Mouse (Mus musculus): ENCODE results near the gene Slfn14. TPM values are rescaled to one million over a fixed set of nuclear protein-coding genes. Genes with fewer than 3 reads are reported as not detected.
"Not testable (repeated sequence)": the region's sequence is repeated elsewhere in the genome, so short reads cannot be mapped to it uniquely, and the experiment has no call there.

The Slfn14 gene
- polyA plus RNA-seq, 1 experiment from 2014 or later = 0.05 TPM

GRCm38 (mm10) chr11:83239811-83240210, 46.7 kb downstream of the Slfn14 start:
- Histone ChIP-seq H3K9ac (no peak overlapping the region), H3K4me1 (no peaks in the 10 kb centered on the region), H3K27ac (replicated peaks) (no peak overlapping the region), H3K4me2 (replicated peaks) (no peak overlapping the region), H3K9me3 (replicated peaks) (no peaks in the 10 kb centered on the region), H3K4me3 (replicated peaks) (no peak overlapping the region), H3K27me3 (no peaks in the 10 kb centered on the region), H3K36me3 (no peaks in the 10 kb centered on the region)
- 22% methylated on average over 2 of the region's 2 CpGs for WGBS
- no peak for ATAC-seq (ENCODE audit: insufficient number of reproducible peaks, low FRiP score, low TSS enrichment, low read depth)

GRCm38 (mm10) chr11:83238389-83238788, 48.1 kb downstream of the Slfn14 start:
- no peak overlapping the region for H3K9ac ChIP-seq
- WGBS = 82% methylated on average over 2 of the region's 2 CpGs
- no peak overlapping the region for H3K4me2 ChIP-seq (replicated peaks)

GRCm38 (mm10) chr11:83237390-83237789, 49.1 kb downstream of the Slfn14 start:
- not testable (repeated sequence) for H3K4me3 ChIP-seq (replicated peaks); ATAC-seq (ENCODE audit: insufficient number of reproducible peaks, low FRiP score, low TSS enrichment, low read depth); H3K36me3 ChIP-seq; H3K27ac ChIP-seq (replicated peaks); H3K4me1 ChIP-seq; H3K9me3 ChIP-seq (replicated peaks); H3K27me3 ChIP-seq; H3K9ac ChIP-seq; H3K4me2 ChIP-seq (replicated peaks)
- WGBS = 81% methylated on average over 9 of the region's 9 CpGs

More at GRCm38 (mm10) chr11:83238389-83238788, 48.1 kb downstream of the Slfn14 start:
- Histone ChIP-seq H3K4me3 (replicated peaks) (no peak overlapping the region), H3K36me3 (no peaks in the 10 kb centered on the region), H3K27me3 (no peaks in the 10 kb centered on the region), H3K4me1 (no peaks in the 10 kb centered on the region), H3K27ac (replicated peaks) (no peak overlapping the region), H3K9me3 (replicated peaks) (no peaks in the 10 kb centered on the region)
- no peak for ATAC-seq (ENCODE audit: insufficient number of reproducible peaks, low FRiP score, low TSS enrichment, low read depth)

- H3K9ac ChIP-seq; H3K9me3 ChIP-seq (replicated peaks); H3K4me1 ChIP-seq; H3K27me3 ChIP-seq; H3K27ac ChIP-seq (replicated peaks); H3K4me2 ChIP-seq (replicated peaks); ATAC-seq (ENCODE audit: insufficient number of reproducible peaks, low FRiP score, low TSS enrichment, low read depth); H3K36me3 ChIP-seq; H3K4me3 ChIP-seq (replicated peaks): not testable (repeated sequence)
- 33% methylated on average over 5 of the region's 5 CpGs for WGBS
These were observed 52.9 kb downstream of the Slfn14 start for GRCm38 (mm10) chr11:83233621-83234020.

DNA sequence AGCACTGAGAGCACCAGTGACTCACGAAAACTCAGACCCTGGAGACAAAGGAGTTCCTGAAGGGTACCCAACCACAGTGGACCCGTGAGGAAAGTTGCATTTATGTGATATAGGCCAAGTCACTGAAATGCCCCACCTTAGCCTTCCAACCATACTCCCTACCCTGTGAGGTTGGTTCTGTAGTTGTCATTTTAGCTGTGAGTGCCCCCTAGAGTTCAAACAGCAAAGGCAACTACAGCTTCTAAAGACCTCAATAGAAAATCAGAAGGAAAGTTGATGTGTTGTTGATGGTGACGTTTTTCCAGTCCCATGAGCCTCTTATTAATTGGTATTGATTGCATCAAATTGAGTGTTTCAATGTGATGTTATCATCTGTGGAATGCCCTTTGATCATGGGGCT, 55.6 kb downstream of the Slfn14 start:
- H3K27me3 ChIP-seq = no peaks in the 10 kb centered on the region
- 61% methylated on average over 3 of the region's 3 CpGs for WGBS
- no peak for ATAC-seq (ENCODE audit: insufficient number of reproducible peaks, low FRiP score, low TSS enrichment, low read depth)
- no peak overlapping the region for H3K4me2 ChIP-seq (replicated peaks)
- no peaks in the 10 kb centered on the region for H3K4me1 ChIP-seq
- H3K9ac ChIP-seq = no peak overlapping the region
- no peaks in the 10 kb centered on the region for H3K9me3 ChIP-seq (replicated peaks)
- H3K36me3 ChIP-seq = no peaks in the 10 kb centered on the region
- no peak overlapping the region for H3K4me3 ChIP-seq (replicated peaks)
- no peak overlapping the region for H3K27ac ChIP-seq (replicated peaks)

GRCm38 (mm10) chr11:83227926-83228723, 58.4 kb downstream of the Slfn14 start:
- no peaks in the 10 kb centered on the region for H3K4me1 ChIP-seq
- H3K9ac ChIP-seq = no peak overlapping the region
- H3K27me3 ChIP-seq = no peaks in the 10 kb centered on the region
- WGBS = 76% methylated on average over 7 of the region's 7 CpGs
- no peaks in the 10 kb centered on the region for H3K9me3 ChIP-seq (replicated peaks)
- no peak overlapping the region for H3K4me2 ChIP-seq (replicated peaks)
- ATAC-seq (ENCODE audit: insufficient number of reproducible peaks, low FRiP score, low TSS enrichment, low read depth) = no peak
- no peak overlapping the region for H3K27ac ChIP-seq (replicated peaks)
- no peaks in the 10 kb centered on the region for H3K36me3 ChIP-seq
- H3K4me3 ChIP-seq (replicated peaks) = no peak overlapping the region

- no peak for ATAC-seq (ENCODE audit: insufficient number of reproducible peaks, low FRiP score, low TSS enrichment, low read depth)
- Histone ChIP-seq H3K27ac (replicated peaks) (no peak overlapping the region), H3K9ac (no peak overlapping the region), H3K4me2 (replicated peaks) (no peak overlapping the region), H3K27me3 (no peaks in the 10 kb centered on the region), H3K9me3 (replicated peaks) (no peaks in the 10 kb centered on the region), H3K4me3 (replicated peaks) (no peak overlapping the region), H3K4me1 (no peaks in the 10 kb centered on the region), H3K36me3 (no peaks in the 10 kb centered on the region)
- 85% methylated on average over 9 of the region's 9 CpGs for WGBS
These were observed 61.1 kb downstream of the Slfn14 start for GRCm38 (mm10) chr11:83225371-83225960.

Other genes starting within 250 kb of the Slfn14 start
- gene Slfn2, start 221.6 kb downstream of the Slfn14 start, polyA plus RNA-seq (2015; fragmentation: Nextera tagmentation; extraction: Ambion mirVana) = 6.5 and 8.5 TPM in 2 replicates
- gene Slfn1, start 169.9 kb downstream of the Slfn14 start, polyA plus RNA-seq (2015; fragmentation: Nextera tagmentation; extraction: Ambion mirVana) = 0.61 and 0.83 TPM in 2 replicates
- 0.13 and 0.33 TPM in 2 replicates for gene Slfn4, start 111.5 kb downstream of the Slfn14 start, polyA plus RNA-seq (2015; fragmentation: Nextera tagmentation; extraction: Ambion mirVana)
- 1.5 and 2.1 TPM in 2 replicates for gene Slfn3, start 95.4 kb downstream of the Slfn14 start, polyA plus RNA-seq (2015; fragmentation: Nextera tagmentation; extraction: Ambion mirVana)
- gene Ap2b1, start 12.3 kb upstream of the Slfn14 start, polyA plus RNA-seq (2015; fragmentation: Nextera tagmentation; extraction: Ambion mirVana) = 47.3 and 53.9 TPM in 2 replicates
- gene Pex12, start 15.9 kb upstream of the Slfn14 start, polyA plus RNA-seq (2015; fragmentation: Nextera tagmentation; extraction: Ambion mirVana) = 14.1 and 14.4 TPM in 2 replicates
- 3.2 and 3.9 TPM in 2 replicates for gene Rasl10b, start 122.4 kb upstream of the Slfn14 start, polyA plus RNA-seq (2015; fragmentation: Nextera tagmentation; extraction: Ambion mirVana)
- gene Gas2l2, start 142.7 kb upstream of the Slfn14 start, polyA plus RNA-seq (2015; fragmentation: Nextera tagmentation; extraction: Ambion mirVana) = 0.64 and 0.91 TPM in 2 replicates
- gene 1700020L24Rik, start 151.0 kb upstream of the Slfn14 start, polyA plus RNA-seq (2015; fragmentation: Nextera tagmentation; extraction: Ambion mirVana) = 0.57 and 0.58 TPM in 2 replicates
- gene Mmp28, start 176.3 kb upstream of the Slfn14 start, polyA plus RNA-seq (2015; fragmentation: Nextera tagmentation; extraction: Ambion mirVana) = 2.6 and 3.2 TPM in 2 replicates
- gene Taf15, start 186.4 kb upstream of the Slfn14 start, polyA plus RNA-seq (2015; fragmentation: Nextera tagmentation; extraction: Ambion mirVana) = 11.1 and 13.5 TPM in 2 replicates
- gene Heatr9, start 235.4 kb upstream of the Slfn14 start, polyA plus RNA-seq (2015; fragmentation: Nextera tagmentation; extraction: Ambion mirVana) = not detected in 2 replicates
- gene Ccl5, start 243.8 kb upstream of the Slfn14 start, polyA plus RNA-seq (2015; fragmentation: Nextera tagmentation; extraction: Ambion mirVana) = 0.35 and 0.70 TPM in 2 replicates